Mouse (Mus musculus) lung, adult 2 months (tissue): ENCODE measurements around the gene Bcl11a.

ENCODE experiments used
- CTCF ChIP-seq: fragments of 200-500 bp; IDR thresholded peaks from 2 replicates; pipeline ENCODE4 v1.5.1; 2011; ENCODE audit warnings: mild to moderate bottlenecking, low read length, control low read depth; ENCODE audit not compliant: insufficient read depth
- POLR2A ChIP-seq: fragments of 200-500 bp; IDR thresholded peaks from 2 replicates; pipeline ENCODE4 v1.6.1; 2011; ENCODE audit warnings: low read depth, mild to moderate bottlenecking, control low read depth, low read length, borderline replicate concordance; ENCODE audit errors: extremely low read depth

DNA sequence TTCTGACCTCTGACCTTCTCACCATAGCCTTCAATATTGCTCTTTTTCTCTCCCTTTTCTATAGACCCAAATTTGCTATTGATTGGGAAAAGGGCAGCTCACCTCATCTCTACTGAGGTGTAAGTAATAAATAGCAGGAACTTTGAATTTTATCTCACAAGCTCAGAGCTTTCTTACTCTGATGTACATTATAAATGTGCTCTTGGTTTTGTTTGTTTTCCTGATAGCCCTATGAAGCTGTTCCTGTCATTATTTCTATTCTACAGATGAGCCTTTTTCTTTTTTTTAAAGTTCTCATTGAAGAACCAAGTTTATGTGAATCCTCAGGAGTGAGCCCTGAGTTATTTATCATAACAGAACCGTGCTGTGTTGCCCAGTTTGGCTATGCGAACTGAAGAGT lies 55.0 kb downstream of the Bcl11a start:
- no peak for TF ChIP-seq CTCF
- no peak for TF ChIP-seq POLR2A
